In genomic region chr7:47077451-47077850, GRCm38 (mm10) we compare ENCODE assay signal across 8 mouse cellular contexts. TPM values are rescaled to one million over a fixed set of nuclear protein-coding genes. Genes with fewer than 3 reads are reported as not detected.
DNase-seq lines count a peak whose midpoint lies in the region; ATAC-seq lines count a peak whose summit lies in the region.

No protein-coding gene starts in this region.

- no peak overlapping the region for H3K27ac ChIP-seq in hindbrain, embryonic 12.5 days

- peak; percentile 67 for DNase-seq in heart, postnatal 4 days
- no peak for DNase-seq in heart, adult 9 months (ENCODE audit: low spot score in 2 of 2)
- DNase-seq in urinary bladder, postnatal 25 days (ENCODE audit: low spot score), result peak; percentile 18
- DNase-seq in urinary bladder, postnatal 4 days (ENCODE audit: low spot score in 2 of 2), result no peak
- DNase-seq in forelimb bud, embryonic 11.5 days (ENCODE audit: low read depth, low spot score), result peak; percentile 19
- peak; percentile 71 for DNase-seq in splenic B cell, adult 2 months (ENCODE audit: low read depth, low spot score)
- DNase-seq in yolk sac, embryonic 10.5 days (ENCODE audit: low spot score), result no peak

- H3K9ac ChIP-seq in hindbrain, embryonic 12.5 days, result no peak overlapping the region

- no peak for ATAC-seq in hindbrain, embryonic 12.5 days (ENCODE audit: low FRiP score)

- no peak overlapping the region for H3K4me3 ChIP-seq in hindbrain, embryonic 12.5 days

- 67% methylated on average over 8 of the region's 8 CpGs for WGBS in hindbrain, embryonic 12.5 days

- H3K4me1 ChIP-seq in hindbrain, embryonic 12.5 days, result peaks cover 3% of the 10 kb centered on the region; the same call in 1 of the 2 replicates

- H3K4me2 ChIP-seq in hindbrain, embryonic 12.5 days (replicated peaks), result no peak overlapping the region

- no peaks in the 10 kb centered on the region for H3K27me3 ChIP-seq in splenic B cell, adult 2 months (ENCODE audit: control insufficient read depth, insufficient read depth, low read length, poor library complexity, severe bottlenecking)
- H3K27me3 ChIP-seq in hindbrain, embryonic 12.5 days, result no peaks in the 10 kb centered on the region

- H3K36me3 ChIP-seq in splenic B cell, adult 2 months (ENCODE audit: control insufficient read depth, insufficient read depth, low read length, poor library complexity, severe bottlenecking), result no peaks in the 10 kb centered on the region
- H3K36me3 ChIP-seq in hindbrain, embryonic 12.5 days, result peaks cover 10% of the 10 kb centered on the region; the same call in 1 of the 2 replicates

- no peaks in the 10 kb centered on the region for H3K9me3 ChIP-seq in hindbrain, embryonic 12.5 days (replicated peaks)

RNA-seq across cellular contexts. Expression of gene Tmem86a, which starts 27.1 kb away (rescaled TPM):
- 10 to 100 TPM; 16.9 to 23.8 TPM for total RNA-seq in heart, postnatal 4 days (2021)
- polyA plus RNA-seq in hindbrain, embryonic 12.5 days (2016; fragmentation: Nextera tagmentation; extraction: Ambion mirVana), result 19.2 and 20.2 TPM in 2 replicates

RNA-seq across cellular contexts. Expression of gene Ptpn5, which starts 56.0 kb away (rescaled TPM):
- total RNA-seq in heart, postnatal 4 days (2021), result not detected
- 63.1 and 68.9 TPM in 2 replicates for polyA plus RNA-seq in hindbrain, embryonic 12.5 days (2016; fragmentation: Nextera tagmentation; extraction: Ambion mirVana)

Comparison
In these comparisons a context has a peak if more than half of its experiments do, and no peak if none do; other contexts are left out.
1. DNase-seq: peak in heart, postnatal 4 days (single experiment), urinary bladder, postnatal 25 days (single experiment), forelimb bud, embryonic 11.5 days (single experiment) and splenic B cell, adult 2 months (single experiment); none in heart, adult 9 months (0 of 2), urinary bladder, postnatal 4 days (0 of 2) and yolk sac, embryonic 10.5 days (single experiment).